Mouse (Mus musculus) bone marrow macrophage, adult 2 months (primary cell): ENCODE results near the gene Fam102a. TPM values are rescaled to one million over a fixed set of nuclear protein-coding genes. Genes with fewer than 3 reads are reported as not detected.

Experiments
- H3K27ac ChIP-seq: 2 replicates; pipeline ENCODE4 v1.5.1; 2012; ENCODE audit warnings: low read depth, low read length; ENCODE audit not compliant: insufficient read depth
- H3K4me1 ChIP-seq: 2 replicates; pipeline ENCODE4 v1.6.1; 2012; ENCODE audit warnings: low read length; ENCODE audit not compliant: control insufficient read depth, insufficient read depth
- H3K4me3 ChIP-seq: 2 replicates; pipeline ENCODE4 v1.5.1; 2012; ENCODE audit warnings: mild to moderate bottlenecking, low read length, moderate library complexity; ENCODE audit not compliant: insufficient read depth
- CTCF ChIP-seq: IDR thresholded peaks from 2 replicates; pipeline ENCODE4 v1.5.1; 2012; ENCODE audit warnings: low read depth, mild to moderate bottlenecking, low read length, moderate library complexity
- POLR2A ChIP-seq: IDR thresholded peaks from 2 replicates; pipeline ENCODE4 v1.6.1; 2012; ENCODE audit warnings: mild to moderate bottlenecking, low read depth, low read length, borderline replicate concordance
- polyA plus RNA-seq: library from polyadenylated mRNA; stranded (reverse); fragments of >200 nt; gene quantifications from 2 replicates; pipeline ENCODE4 v1.2.4, GENCODE M21; 2012; ENCODE audit not compliant: missing spikeins, insufficient read depth, insufficient read length

Gene Fam102a
- polyA plus RNA-seq, 1 experiment, result 4.7 TPM

GRCm38 (mm10) chr2:32496190-32496589, 38.9 kb upstream of the Fam102a start:
- H3K27ac ChIP-seq, result no peak overlapping the region
- peaks cover 10% of the 10 kb centered on the region; the same call in 1 of the 2 replicates for H3K4me1 ChIP-seq
- H3K4me3 ChIP-seq, result no peak overlapping the region
- TF ChIP-seq POLR2A (no peak), CTCF (no peak)

DNA sequence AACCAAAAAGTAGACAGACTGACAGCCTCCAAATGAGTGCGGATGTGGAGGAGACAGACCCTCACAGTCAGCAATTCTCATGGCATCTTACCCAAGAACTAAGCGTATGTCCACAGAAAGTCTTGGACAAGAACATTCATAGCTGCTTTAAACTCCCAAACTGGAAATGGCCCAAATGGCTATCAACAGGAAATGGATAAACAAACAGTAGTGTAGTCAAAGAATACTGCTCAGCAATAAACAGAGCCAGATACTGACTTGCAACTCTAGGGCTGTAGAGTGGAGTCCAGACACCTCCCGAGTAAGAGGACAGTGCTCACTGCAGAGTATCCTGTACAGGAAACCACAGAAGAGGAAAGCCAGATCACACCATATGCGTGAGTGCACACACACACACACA, 35.8 kb upstream of the Fam102a start:
- Histone ChIP-seq H3K4me1 (peaks cover 19% of the 10 kb centered on the region), H3K4me3 (no peak overlapping the region), H3K27ac (no peak overlapping the region)
- TF ChIP-seq POLR2A, result no peak
- no peak for TF ChIP-seq CTCF

DNA sequence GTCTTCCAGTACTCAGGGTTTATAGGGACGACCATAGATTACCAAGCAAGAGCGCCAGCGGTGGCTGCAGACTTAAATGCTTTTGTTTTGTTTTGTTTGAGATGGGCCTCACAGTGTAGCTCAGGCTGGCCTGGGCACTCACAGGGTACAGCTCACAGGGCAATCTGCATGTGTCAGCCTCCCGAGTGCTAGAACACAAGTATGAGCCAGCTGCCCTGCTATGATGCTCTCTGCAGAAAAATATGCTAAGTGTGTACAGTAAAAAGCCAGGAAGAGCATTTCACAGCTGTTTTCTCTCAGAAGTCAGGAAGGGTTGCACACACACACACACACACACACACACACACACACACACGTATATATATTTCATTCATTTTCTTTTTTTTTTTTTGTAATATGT, 34.7 kb upstream of the Fam102a start:
- TF ChIP-seq CTCF (no peak), POLR2A (no peak)
- H3K4me1 ChIP-seq, result peaks cover 12% of the 10 kb centered on the region
- no peak overlapping the region for H3K27ac ChIP-seq
- no peak overlapping the region for H3K4me3 ChIP-seq

DNA sequence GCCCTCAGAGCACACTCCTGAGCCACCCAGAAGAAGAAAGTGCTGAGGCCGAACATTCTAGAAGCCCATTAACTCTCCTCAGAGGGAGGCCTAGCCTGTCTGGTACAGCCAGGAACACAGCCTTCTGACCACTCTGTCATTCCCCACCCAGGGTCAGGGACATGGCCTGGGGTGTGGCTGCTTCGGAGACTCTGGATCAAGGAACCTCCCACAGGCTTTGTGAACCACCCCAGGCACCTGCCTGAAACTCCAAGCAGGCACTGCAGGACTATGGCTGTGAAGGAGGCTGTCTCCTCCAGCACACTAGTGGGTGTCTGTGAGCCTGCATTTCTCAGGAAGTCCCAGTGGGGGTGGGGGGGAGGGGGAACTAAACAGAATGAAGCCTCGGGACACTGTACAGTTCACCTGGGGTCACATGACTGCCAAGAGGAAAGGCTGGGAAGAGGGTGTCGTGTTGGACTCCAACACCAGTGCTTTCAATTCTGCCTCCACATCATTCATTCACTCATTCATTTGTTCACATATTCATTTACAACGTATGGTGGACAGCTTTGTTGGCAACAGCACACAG, 33.3 kb upstream of the Fam102a start:
- no peak overlapping the region for H3K27ac ChIP-seq
- H3K4me1 ChIP-seq, result peaks cover 13% of the 10 kb centered on the region
- TF ChIP-seq CTCF, result no peak
- no peak for TF ChIP-seq POLR2A
- no peak overlapping the region for H3K4me3 ChIP-seq

- no peak overlapping the region for H3K27ac ChIP-seq
- peaks cover 19% of the 10 kb centered on the region for H3K4me1 ChIP-seq
- H3K4me3 ChIP-seq, result no peak overlapping the region
- TF ChIP-seq CTCF, result no peak
Measured at GRCm38 (mm10) chr2:32502843-32503242, 32.3 kb upstream of the Fam102a start.

- TF ChIP-seq CTCF, result no peak
- no peak for TF ChIP-seq POLR2A
- H3K4me3 ChIP-seq, result no peak overlapping the region
- H3K27ac ChIP-seq, result no peak overlapping the region
- peaks cover 19% of the 10 kb centered on the region for H3K4me1 ChIP-seq
Measured at GRCm38 (mm10) chr2:32503588-32503987, 31.5 kb upstream of the Fam102a start.

DNA sequence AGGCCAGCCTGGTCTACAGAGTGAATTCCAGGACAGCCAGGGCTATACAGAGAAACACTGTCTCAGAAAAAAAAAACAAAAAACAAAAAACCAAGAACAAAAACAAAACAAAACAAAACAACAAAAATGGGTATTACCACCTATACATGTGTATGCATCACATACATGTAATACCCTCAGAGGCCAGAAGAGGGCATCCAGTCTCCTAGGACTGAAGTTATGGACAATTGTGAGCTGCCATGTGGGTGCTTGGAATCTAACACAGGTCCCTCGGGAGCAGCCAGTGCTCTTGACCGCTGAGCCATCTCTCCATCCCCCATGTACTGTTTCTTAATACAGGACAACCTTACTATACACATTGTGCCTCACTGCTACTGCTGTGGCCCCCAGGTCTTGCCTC, 29.6 kb upstream of the Fam102a start:
- Histone ChIP-seq H3K4me3 (no peak overlapping the region), H3K27ac (no peak overlapping the region), H3K4me1 (peaks cover 32% of the 10 kb centered on the region)
- no peak for TF ChIP-seq CTCF
- no peak for TF ChIP-seq POLR2A

- TF ChIP-seq CTCF, result no peak
- no peak overlapping the region for H3K4me3 ChIP-seq
- no peak overlapping the region for H3K27ac ChIP-seq
- H3K4me1 ChIP-seq, result peaks cover 32% of the 10 kb centered on the region
Measured at GRCm38 (mm10) chr2:32506673-32507668, 28.2 kb upstream of the Fam102a start.

DNA sequence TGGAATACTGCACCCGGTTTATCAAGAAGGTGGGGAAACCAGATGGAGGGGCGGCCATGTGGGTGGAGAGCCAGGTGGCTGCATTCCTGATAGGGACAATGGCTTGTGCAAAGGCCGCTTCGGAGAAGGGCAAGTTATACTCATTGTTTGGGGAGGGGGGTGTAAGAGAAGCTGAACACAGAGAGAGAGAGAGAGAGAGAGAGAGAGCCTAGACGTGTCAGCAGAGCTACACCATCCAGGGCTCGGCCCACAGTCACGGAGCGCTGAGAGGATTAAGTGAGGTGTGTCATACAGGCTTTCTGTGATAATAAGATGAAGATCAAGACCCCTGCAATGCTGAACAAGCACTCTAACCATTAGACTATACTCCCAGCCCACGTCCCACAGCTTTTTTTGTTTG, 27.2 kb upstream of the Fam102a start:
- Histone ChIP-seq H3K4me3 (no peak overlapping the region), H3K4me1 (peaks cover 31% of the 10 kb centered on the region), H3K27ac (no peak overlapping the region)
- TF ChIP-seq CTCF (no peak), POLR2A (no peak)

DNA sequence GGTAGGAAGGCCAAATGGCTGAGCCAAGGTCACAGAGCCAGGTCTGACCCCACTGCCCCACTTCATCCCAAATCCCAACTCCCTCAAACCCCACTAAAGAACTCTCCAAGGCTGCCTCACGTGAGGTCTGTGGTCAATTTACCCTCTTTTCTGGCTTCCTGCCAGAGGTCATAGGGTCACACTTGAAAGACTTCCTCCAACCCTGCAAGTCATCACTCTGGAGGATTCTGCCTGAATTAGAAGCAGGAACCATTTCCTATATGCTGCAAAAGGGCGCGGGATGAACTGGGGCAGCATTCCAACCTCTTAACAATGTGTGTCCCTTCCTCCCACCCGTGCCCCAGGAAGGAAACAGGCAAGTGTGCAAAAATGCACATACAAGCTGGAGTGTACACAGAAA, 25.8 kb upstream of the Fam102a start:
- peaks cover 24% of the 10 kb centered on the region for H3K4me1 ChIP-seq
- TF ChIP-seq POLR2A, result no peak
- no peak for TF ChIP-seq CTCF
- H3K4me3 ChIP-seq, result no peak overlapping the region
- no peak overlapping the region for H3K27ac ChIP-seq
